10 mouse cellular contexts compared by ENCODE assay signal in the genomic region with DNA sequence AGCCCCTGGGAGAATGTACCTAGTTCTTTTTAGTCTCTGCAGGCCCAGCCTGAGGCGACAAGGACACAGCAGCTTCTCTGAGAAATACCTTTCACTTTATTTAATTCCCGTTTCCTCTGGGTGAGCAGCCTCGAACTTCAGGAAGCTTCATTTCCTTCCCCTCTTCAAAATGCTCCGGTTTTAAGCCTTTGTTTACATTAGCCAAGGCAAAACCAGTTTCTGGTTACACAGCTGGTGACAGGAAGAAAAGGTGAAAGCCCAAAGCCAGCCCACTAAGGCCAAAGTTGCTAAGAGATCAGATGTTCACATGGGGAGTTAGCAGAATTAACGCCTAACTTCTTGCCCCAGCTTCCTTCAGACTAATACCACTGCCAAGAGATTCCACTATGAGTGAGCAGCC.
DNase-seq lines count a peak whose midpoint lies in the region; ATAC-seq and TF ChIP-seq lines count a peak whose summit lies in the region.
"Had no signal": no experiment of that assay in that cellular context is flagged by ENCODE, and none has a peak within 500 bp of the region (broad histone marks: within the 10 kb centered on the region; RNA-seq: fewer than 3 reads in every experiment).

No protein-coding gene starts in this region.

- H3K4me3 ChIP-seq in lung, adult 2 months (replicated peaks; ENCODE audit: extremely low read depth, low read depth, low read length): no peak overlapping the region
- H3K4me3 ChIP-seq: erythroblast, embryonic 14.5 days had no signal

- 9% methylated on average over 5 of the region's 5 CpGs for WGBS in lung, adult 2 months

- peak; percentile 51; the same call in 1 of the 2 replicates for ATAC-seq in granulocyte monocyte progenitor cell, adult 5-6 weeks (replicated peaks; ENCODE audit: poor library complexity, severe bottlenecking)
- ATAC-seq: Patski had no signal

- DNase-seq in lung, adult 18-20 months: peak; percentile 40 to 64
- no peak for DNase-seq in lung, adult 2 months
- DNase-seq in kidney, postnatal 14 days: peak; percentile 55
- DNase-seq in skeletal muscle tissue, adult 2 months (ENCODE audit: low read depth, low spot score): peak; percentile 16
- no peak for DNase-seq in layer of hippocampus, adult 18-20 months (ENCODE audit: low spot score in 2 of 2)
- no peak for DNase-seq in left cerebral cortex, postnatal 14 days (ENCODE audit: low spot score in 2 of 2)
- no peak for DNase-seq in spleen, postnatal 10 days (ENCODE audit: low spot score in 2 of 2)

- intact Hi-C loops in left cerebral cortex, postnatal 14 days (cut with DNase I): no loop called here

- TF ChIP-seq CTCF in lung, adult 2 months (IDR thresholded peaks at IDR 0.05; ENCODE audit: insufficient read depth, low read length): no peak

- H3K4me1 ChIP-seq in lung, adult 2 months (ENCODE audit: control insufficient read depth, insufficient read depth, low read length): peaks cover 11% of the 10 kb centered on the region

- TF ChIP-seq POLR2A in lung, adult 2 months (IDR thresholded peaks at IDR 0.05; ENCODE audit: borderline replicate concordance, extremely low read depth, low read depth, low read length): no peak

Comparison
In these comparisons a context has a peak if more than half of its experiments do, and no peak if none do; other contexts are left out.
1. DNase-seq: peak in lung, adult 18-20 months (2 of 2), kidney, postnatal 14 days (single experiment) and skeletal muscle tissue, adult 2 months (single experiment); none in lung, adult 2 months (single experiment), layer of hippocampus, adult 18-20 months (0 of 2), left cerebral cortex, postnatal 14 days (0 of 2) and spleen, postnatal 10 days (0 of 2).